Mouse (Mus musculus) cerebellum, adult 9-11 months (tissue): Measurements from ENCODE around the gene Wdr83.

ENCODE experiments used
- DNase-seq: peaks from one replicate; pipeline ENCODE4 v3.0.0; 2022

Wdr83 gene

DNA sequence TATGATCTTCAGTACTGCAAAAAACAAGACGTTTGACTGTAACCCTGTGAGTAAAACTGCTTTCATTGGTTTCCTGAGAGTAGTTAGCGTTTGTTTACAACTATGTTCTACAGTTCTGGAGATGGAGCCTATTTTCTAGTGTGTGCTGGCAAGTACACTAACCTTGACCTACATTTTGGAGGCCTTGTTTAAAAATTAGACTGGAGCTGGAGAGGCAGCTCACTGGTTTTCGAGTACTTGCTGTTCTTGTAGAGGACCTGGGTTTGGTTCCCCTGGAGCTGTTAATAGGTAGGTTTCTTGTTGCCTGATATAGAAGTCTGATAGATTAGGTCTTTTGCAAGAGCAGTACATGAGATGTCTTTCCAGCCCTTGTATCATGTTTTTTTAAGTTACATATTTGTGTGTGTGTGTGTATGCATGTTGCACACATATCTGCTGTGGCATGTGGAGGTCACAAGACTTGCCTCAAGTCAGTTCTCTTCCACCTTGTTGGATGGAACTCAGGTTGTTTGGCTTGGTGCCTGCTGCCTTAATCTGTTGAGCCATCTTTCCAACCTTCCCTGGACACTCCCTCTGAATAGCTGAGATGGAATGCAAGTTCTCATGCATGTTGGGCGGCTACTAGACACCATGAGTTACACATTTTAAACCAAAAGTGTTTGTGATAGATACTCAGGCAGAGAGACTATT is 48.3 kb downstream of the Wdr83 start:
- no peak for DNase-seq

- peak; percentile 49 for DNase-seq
Measured at GRCm38 (mm10) chr8:85029271-85029670, 51.8 kb downstream of the Wdr83 start.

DNA sequence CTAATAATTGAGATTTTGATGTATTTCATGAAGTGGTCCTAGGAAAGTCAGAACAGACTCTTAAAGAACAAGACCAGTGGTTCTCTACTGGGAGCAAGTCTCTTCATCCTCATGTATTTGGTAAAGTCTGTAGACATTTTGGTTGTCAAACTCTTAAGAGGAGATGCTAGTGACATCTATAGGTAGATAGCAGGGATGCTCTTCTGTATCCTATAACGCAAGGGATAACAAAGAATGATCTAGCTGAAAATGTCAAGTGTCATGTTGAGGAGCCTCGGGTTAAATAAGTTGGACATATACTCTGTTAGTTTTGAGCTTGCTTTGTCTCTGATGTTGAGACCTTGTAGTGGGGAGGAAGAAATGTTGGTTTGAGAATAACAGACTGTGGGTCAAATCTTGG is 53.2 kb downstream of the Wdr83 start:
- no peak for DNase-seq

- DNase-seq: no peak
Measured at GRCm38 (mm10) chr8:85027516-85027855, 53.6 kb downstream of the Wdr83 start.

GRCm38 (mm10) chr8:85026670-85027515 is 54.2 kb downstream of the Wdr83 start, which contains the start of gene Trir:
TSS of gene Trir (plus strand) at chr8:85026823.
- peak; percentile 98 for DNase-seq

GRCm38 (mm10) chr8:85025098-85025932 is 55.8 kb downstream of the Wdr83 start, which contains the start of gene Asna1:
TSS of gene Asna1 (minus strand) at chr8:85025281.
- peak; percentile 85 for DNase-seq
